Mouse (Mus musculus) brain, embryonic 14.5 days (tissue): ENCODE results near the gene Aven.

Experiments
- CTCF ChIP-seq: fragments of 200-500 bp; IDR thresholded peaks from 2 replicates; pipeline ENCODE4 v1.5.1; 2012; ENCODE audit warnings: inconsistent platforms, mild to moderate bottlenecking, moderate library complexity, borderline replicate concordance; ENCODE audit not compliant: insufficient read depth, insufficient read length; ENCODE audit errors: extremely low read depth
- POLR2A ChIP-seq: fragments of 200-500 bp; IDR thresholded peaks from 2 replicates; pipeline ENCODE4 v1.6.1; 2012; ENCODE audit warnings: mild to moderate bottlenecking, inconsistent platforms, borderline replicate concordance; ENCODE audit not compliant: poor library complexity, insufficient read depth, insufficient read length, severe bottlenecking; ENCODE audit errors: extremely low read depth

- TF ChIP-seq CTCF (no peak), POLR2A (no peak)
Measured at GRCm38 (mm10) chr2:112590985-112591384, 98.2 kb downstream of the Aven start.
